Mouse (Mus musculus) small intestine, adult 2 months (tissue): ENCODE data around the gene Vmn2r85. TPM values are rescaled to one million over a fixed set of nuclear protein-coding genes. Genes with fewer than 3 reads are reported as not detected.

Experiments
- H3K27ac ChIP-seq: fragments of 200-500 bp; 2 replicates; pipeline ENCODE4 v1.5.1; 2012; ENCODE audit warnings: low read depth, low read length, control low read depth, inconsistent platforms; ENCODE audit not compliant: insufficient read depth
- H3K27me3 ChIP-seq: fragments of 200-500 bp; 2 replicates; pipeline ENCODE4 v1.6.1; 2012; ENCODE audit warnings: mild to moderate bottlenecking, moderate library complexity, low read length, inconsistent platforms; ENCODE audit not compliant: control insufficient read depth, insufficient read depth
- H3K36me3 ChIP-seq: fragments of 200-500 bp; 2 replicates; pipeline ENCODE4 v1.6.1; 2012; ENCODE audit warnings: mild to moderate bottlenecking, low read length, control low read depth, inconsistent platforms; ENCODE audit not compliant: control insufficient read depth, insufficient read depth
- H3K4me1 ChIP-seq: fragments of 200-500 bp; 2 replicates; pipeline ENCODE4 v1.6.1; 2012; ENCODE audit warnings: low read length, inconsistent platforms, mixed read lengths; ENCODE audit not compliant: control insufficient read depth, insufficient read depth, insufficient read length
- H3K4me3 ChIP-seq: fragments of 200-500 bp; 2 replicates; pipeline ENCODE4 v1.5.1; 2012; ENCODE audit warnings: low read depth, mild to moderate bottlenecking, control low read depth, inconsistent platforms, low read length, moderate library complexity
- CTCF ChIP-seq: fragments of 200-500 bp; IDR thresholded peaks from 2 replicates; pipeline ENCODE4 v1.5.1; 2012; ENCODE audit warnings: low read depth, mild to moderate bottlenecking, control low read depth, inconsistent platforms, low read length, moderate library complexity, mixed read lengths; ENCODE audit not compliant: insufficient replicate concordance, insufficient read length; ENCODE audit errors: extremely low read depth
- POLR2A ChIP-seq: fragments of 200-500 bp; IDR thresholded peaks from 2 replicates; pipeline ENCODE4 v1.6.1; 2012; ENCODE audit warnings: low read depth, mild to moderate bottlenecking, control low read depth, inconsistent platforms, low read length, moderate library complexity
- WGBS: fragments of 180-500 bp; shearing (Covaris S2); methylation state at CpG from one replicate; pipeline ENCODE4 v1.1.7; 2018; 5-methylcytosine and 5-hydroxymethylcytosine counted together
- polyA plus RNA-seq: library from polyadenylated mRNA; depleted of rRNA; stranded (reverse); fragments of >200 nt; gene quantifications from 2 replicates; pipeline ENCODE4 v1.2.3, GENCODE M21; 2012; rRNA removed

Gene Vmn2r85
- polyA plus RNA-seq, 1 experiment: not detected

GRCm38 (mm10) chr10:130394232-130394631 lies 35.3 kb downstream of the Vmn2r85 start, which contains the start of gene Vmn2r84:
Gene Vmn2r84 (minus strand): TSS chr10:130394332.
- no peaks in the 10 kb centered on the region for H3K4me1 ChIP-seq
- H3K36me3 ChIP-seq: no peaks in the 10 kb centered on the region
- H3K27me3 ChIP-seq: no peaks in the 10 kb centered on the region
- H3K4me3 ChIP-seq: no peak within 1 kb of the TSS
- no peak for TF ChIP-seq POLR2A
- TF ChIP-seq CTCF: no peak
- H3K27ac ChIP-seq: no peak within 1 kb of the TSS

GRCm38 (mm10) chr10:130375145-130375544 lies 54.4 kb downstream of the Vmn2r85 start:
- Histone ChIP-seq H3K27me3 (no peaks in the 10 kb centered on the region), H3K27ac (no peak overlapping the region), H3K4me1 (peaks cover 2% of the 10 kb centered on the region; the same call in 1 of the 2 replicates), H3K4me3 (no peak overlapping the region), H3K36me3 (no peaks in the 10 kb centered on the region)
- TF ChIP-seq POLR2A (no peak), CTCF (no peak)
- 81% methylated on average over 2 of the region's 2 CpGs for WGBS

GRCm38 (mm10) chr10:130372491-130373173 lies 56.9 kb downstream of the Vmn2r85 start:
- no peaks in the 10 kb centered on the region for H3K36me3 ChIP-seq
- peaks cover 2% of the 10 kb centered on the region; the same call in 1 of the 2 replicates for H3K4me1 ChIP-seq
- no peaks in the 10 kb centered on the region for H3K27me3 ChIP-seq
- WGBS: 22% methylated on average over 2 of the region's 2 CpGs
- no peak overlapping the region for H3K4me3 ChIP-seq
- no peak overlapping the region for H3K27ac ChIP-seq
- TF ChIP-seq POLR2A (no peak), CTCF (no peak)

GRCm38 (mm10) chr10:130371644-130372043 lies 57.9 kb downstream of the Vmn2r85 start:
- Histone ChIP-seq H3K36me3 (no peaks in the 10 kb centered on the region), H3K27me3 (no peaks in the 10 kb centered on the region), H3K27ac (no peak overlapping the region), H3K4me1 (peaks cover 2% of the 10 kb centered on the region; the same call in 1 of the 2 replicates), H3K4me3 (no peak overlapping the region)
- TF ChIP-seq CTCF: no peak
- no peak for TF ChIP-seq POLR2A
- 58% methylated on average over 1 of the region's 1 CpGs for WGBS

- TF ChIP-seq POLR2A (no peak), CTCF (no peak)
- no peak overlapping the region for H3K27ac ChIP-seq
- H3K4me3 ChIP-seq: no peak overlapping the region
- H3K36me3 ChIP-seq: no peaks in the 10 kb centered on the region
- H3K4me1 ChIP-seq: peaks cover 2% of the 10 kb centered on the region; the same call in 1 of the 2 replicates
- WGBS: 80% methylated on average over 2 of the region's 2 CpGs
- H3K27me3 ChIP-seq: no peaks in the 10 kb centered on the region
Observed at GRCm38 (mm10) chr10:130370005-130370682, 59.4 kb downstream of the Vmn2r85 start.

- Histone ChIP-seq H3K4me3 (no peak overlapping the region), H3K27me3 (no peaks in the 10 kb centered on the region), H3K27ac (no peak overlapping the region), H3K36me3 (no peaks in the 10 kb centered on the region), H3K4me1 (peaks cover 2% of the 10 kb centered on the region; the same call in 1 of the 2 replicates)
- no peak for TF ChIP-seq POLR2A
- TF ChIP-seq CTCF: no peak
Observed at GRCm38 (mm10) chr10:130368384-130368783, 61.1 kb downstream of the Vmn2r85 start.

- no peak overlapping the region for H3K4me3 ChIP-seq
- H3K4me1 ChIP-seq: no peaks in the 10 kb centered on the region
- H3K27me3 ChIP-seq: no peaks in the 10 kb centered on the region
- TF ChIP-seq POLR2A (no peak), CTCF (no peak)
- H3K27ac ChIP-seq: no peak overlapping the region
- H3K36me3 ChIP-seq: no peaks in the 10 kb centered on the region
Observed at GRCm38 (mm10) chr10:130364766-130365165, 64.7 kb downstream of the Vmn2r85 start.

Other genes starting within 250 kb of the Vmn2r85 start
- gene Olfr826, start 245.5 kb downstream of the Vmn2r85 start, polyA plus RNA-seq: not detected in 2 replicates
- not detected in 2 replicates for gene Olfr827, start 215.3 kb downstream of the Vmn2r85 start, polyA plus RNA-seq
- gene Neurod4, start 149.5 kb downstream of the Vmn2r85 start, polyA plus RNA-seq: not detected in 2 replicates
- gene Tespa1, start 106.8 kb downstream of the Vmn2r85 start, polyA plus RNA-seq: 0.11 and 0.25 TPM in 2 replicates
- not detected in 2 replicates for gene Vmn2r84, start 35.4 kb downstream of the Vmn2r85 start, polyA plus RNA-seq
- gene Vmn2r86, start 26.3 kb upstream of the Vmn2r85 start, polyA plus RNA-seq: not detected in 2 replicates
- not detected in 2 replicates for gene Vmn2r87, start 67.7 kb upstream of the Vmn2r85 start, polyA plus RNA-seq